Mouse (Mus musculus): ENCODE measurements at regions not wholly inside any gene's neighbourhood (a gene's known extent, or its start where the extent isn't known, plus 50 kb on each side); places are given as distances from the start of the nearest gene placed in this dataset.

DNA sequence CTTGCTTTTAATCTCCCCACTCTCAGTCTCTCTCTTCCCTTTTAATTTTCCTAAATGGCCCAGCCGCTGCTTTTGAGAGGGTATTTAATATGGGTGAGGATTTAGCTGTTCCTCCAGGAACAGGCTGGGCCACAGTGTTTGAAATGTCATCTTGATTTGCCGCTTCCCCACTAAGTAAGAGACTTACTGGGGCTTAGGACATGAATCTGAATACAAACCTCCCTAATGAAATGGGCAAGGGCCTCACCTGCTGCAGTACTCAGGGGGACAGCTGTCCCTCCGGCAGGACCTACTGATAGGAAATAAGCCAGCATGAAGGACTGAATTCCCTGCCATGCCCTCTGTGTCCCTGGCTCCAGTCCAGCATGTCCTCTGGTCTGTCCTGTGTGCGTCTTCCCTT, 50.6 kb upstream of the Prr23a1 start:
- DNase-seq (ENCODE audit: low read depth, low spot score): no peak

DNA sequence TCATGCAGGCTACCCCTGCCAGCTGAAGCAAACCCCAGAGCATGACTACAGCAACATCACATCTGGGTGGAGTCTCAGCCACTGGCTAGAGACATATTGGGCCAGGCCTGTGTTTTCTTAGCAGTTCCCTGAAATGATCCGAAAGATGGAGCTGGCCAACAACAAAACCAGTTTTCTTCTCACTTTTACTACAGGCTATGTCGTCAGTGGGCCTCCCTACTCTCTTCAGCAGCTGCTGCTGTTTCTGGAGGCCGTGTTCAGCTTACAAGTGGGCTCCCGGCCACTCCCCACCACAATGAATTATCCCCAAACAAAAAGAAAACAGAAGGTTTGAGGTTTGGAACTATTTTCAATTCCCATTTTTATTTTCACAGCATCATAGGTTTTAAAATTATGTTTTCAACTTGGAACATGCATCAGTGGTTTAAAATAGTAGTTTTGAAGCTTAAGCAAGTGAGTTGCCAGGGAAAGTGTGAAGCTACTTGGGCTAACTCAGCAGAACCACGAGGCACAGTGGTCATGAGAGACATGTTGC, 68.6 kb upstream of the Prr23a1 start:
- DNase-seq (ENCODE audit: low read depth, low spot score): peak; percentile 2

DNA sequence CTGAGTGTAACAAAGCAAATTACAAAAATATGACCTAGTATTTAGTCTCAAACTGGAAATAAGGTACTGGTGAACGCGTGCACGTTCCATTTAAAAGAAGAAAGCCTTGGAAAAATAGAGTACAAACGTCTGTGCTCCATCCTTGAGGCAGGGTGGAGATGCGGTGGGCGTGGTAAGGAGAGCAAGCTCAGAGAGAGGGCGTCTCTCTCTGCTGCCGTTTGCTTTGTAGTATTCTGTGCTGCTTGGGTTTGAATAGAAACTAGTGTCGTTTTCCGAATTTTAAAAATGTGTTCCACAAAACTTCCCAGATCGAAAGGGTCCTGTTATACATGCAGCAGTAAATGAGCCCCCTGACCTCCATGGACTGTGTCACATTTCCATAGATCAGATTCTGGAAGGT, 69.1 kb upstream of the Prr23a1 start:
- DNase-seq (ENCODE audit: low read depth, low spot score): no peak

DNA sequence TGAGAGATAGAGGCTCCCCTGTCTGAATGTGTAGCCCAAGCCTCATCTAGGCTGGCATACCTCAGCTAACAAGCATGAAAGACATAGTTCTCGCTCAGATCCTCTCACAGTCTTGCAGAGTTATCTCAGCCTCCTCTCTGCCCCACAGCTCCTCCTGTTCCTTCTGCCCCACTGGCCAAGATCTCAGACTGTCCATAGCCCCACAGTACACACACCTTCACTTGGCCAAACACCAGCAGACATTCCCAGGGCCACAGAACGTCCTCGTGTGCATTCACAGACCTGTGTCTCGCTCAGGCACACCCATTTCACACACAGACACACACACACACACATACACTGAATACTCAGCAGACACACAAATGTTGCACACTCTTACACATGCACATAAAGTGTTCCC, 87.5 kb upstream of the Prr23a1 start:
- DNase-seq (ENCODE audit: low read depth, low spot score): no peak

DNA sequence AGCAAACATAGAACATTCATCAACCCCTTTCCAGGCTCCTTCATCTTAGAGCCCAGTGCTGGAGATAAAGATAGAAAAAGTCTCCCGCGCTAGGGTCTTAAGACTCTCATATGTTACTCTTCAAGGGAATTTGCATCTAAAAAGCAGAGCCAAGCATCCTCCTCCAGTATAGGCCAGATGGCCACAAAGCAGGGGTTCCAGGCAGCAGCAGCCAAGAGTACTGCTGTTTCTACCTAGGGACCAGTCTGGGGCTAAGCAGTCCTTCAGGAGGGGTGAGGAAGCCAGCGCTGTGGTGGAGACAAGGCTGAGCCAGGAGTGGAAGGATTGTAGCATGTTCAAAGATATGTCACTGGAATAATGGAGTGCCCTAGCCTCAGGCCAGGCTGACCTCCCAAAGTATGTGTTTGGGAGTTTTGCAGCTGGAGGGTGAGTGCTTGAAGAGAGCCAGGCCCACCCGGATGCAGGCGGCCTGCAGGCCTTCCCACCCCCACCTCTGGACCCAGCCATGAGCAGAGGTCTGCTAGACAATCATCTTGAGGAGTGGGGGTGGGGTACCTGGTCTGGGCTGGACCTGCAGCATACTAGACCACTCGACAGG, 88.8 kb upstream of the Prr23a1 start:
- no peak for DNase-seq (ENCODE audit: low read depth, low spot score)

DNA sequence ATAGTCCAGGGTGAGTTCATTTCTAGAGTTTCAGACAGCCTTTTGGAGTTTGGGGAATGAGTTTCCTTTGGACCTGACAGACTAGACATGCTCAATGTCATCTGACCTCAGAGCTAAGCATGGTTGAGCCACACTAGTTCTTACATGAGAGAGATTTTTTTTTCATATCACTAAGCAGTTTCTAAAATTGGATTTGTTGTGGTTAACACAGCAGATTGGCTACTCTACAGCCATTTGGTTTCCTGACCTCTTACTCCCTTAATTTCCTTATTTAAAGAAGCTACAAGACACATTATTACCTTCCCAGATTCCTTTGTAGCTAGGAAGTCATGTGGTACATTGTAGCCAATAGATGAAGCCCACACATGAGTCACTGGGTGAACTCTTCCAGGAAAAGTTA, 98.5 kb upstream of the Prr23a1 start:
- no peak for DNase-seq (ENCODE audit: low read depth, low spot score)

DNA sequence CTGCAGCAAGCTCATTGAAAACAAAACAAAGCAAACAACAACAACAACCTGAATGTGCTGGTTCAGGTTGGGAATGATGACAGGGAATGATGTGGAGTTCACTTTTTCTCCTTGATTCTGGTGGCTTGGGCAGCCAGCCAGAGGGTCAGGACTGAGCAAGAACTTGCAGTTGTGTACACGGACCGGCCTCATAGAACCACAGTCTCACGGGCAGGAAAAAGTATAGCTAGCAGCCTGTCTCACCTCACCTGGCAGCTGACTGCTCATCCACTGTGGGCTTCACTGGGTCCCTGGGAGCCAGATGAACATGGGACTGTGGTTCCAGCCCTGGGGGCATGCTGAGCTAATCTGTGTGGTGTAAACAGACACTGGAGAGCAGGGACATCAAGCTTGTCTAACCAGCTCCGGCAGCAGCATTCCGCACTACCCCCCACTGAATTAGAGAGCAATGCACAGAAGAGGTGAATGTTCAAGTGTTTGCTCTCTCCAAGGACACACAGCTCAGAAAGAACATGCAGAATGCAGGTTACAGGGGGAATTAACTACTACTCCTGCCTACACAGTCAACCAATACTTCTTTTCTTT, 114.9 kb upstream of the Prr23a1 start:
- no peak for DNase-seq (ENCODE audit: low read depth, low spot score)

DNA sequence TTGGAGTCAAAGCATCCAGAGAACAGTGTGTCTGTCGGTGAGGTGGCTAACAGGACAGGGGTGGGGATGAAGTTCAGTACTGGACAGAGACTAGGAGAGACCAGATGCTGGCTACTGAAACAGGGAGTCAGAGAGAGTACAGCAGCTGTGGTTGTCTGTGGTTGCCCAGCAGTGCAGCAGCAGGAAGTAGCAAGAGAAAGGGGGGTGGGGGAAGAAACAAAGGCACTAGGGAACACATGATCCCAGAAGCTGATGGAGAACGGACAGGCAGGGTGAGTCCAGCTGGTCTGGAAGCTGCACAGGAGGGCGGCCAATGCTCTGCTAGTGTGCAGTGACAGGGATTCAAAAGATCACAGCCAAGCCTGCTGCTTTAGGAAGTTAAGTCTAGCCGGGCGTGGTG, 115.7 kb upstream of the Prr23a1 start:
- no peak for DNase-seq (ENCODE audit: low read depth, low spot score)

DNA sequence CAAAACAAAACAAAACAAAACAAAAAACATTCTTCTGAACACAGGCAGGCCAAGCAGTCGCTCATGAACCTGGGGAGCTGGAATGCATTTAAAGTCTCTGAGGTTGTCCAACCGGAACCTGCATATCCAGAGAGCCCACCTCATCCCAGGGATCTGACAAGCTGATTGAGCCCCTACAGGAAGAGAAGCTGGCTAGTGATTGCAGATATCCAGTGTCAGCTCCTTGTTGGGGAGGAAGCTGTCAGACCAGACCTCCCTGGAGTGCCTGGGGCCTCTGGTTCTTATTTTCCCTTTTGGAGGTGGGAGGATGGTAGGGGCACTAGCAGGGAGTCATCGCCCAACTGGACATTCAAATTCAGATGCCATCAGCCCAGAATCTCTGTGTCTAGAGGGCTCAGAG, 119.4 kb upstream of the Prr23a1 start:
- DNase-seq (ENCODE audit: low read depth, low spot score): no peak

DNA sequence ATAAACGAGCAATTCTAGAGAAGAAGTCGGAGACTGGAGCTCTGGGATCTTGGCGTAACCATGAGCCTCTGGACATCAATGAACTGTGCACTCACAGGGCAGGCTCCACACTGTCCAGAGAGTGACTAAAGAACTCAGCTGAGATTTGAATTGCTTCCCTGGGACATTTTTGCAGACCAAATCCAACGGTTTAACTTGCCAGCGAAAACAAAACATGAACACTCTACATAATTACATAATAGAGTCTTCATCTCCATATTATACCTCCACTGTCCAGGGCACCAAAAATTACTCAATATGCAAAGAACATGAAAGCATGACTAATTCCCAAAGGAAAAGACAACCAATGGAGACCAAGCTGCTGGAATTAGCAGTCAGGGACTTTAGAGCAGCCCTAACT, 119.9 kb upstream of the Mrps22 start:
- DNase-seq (ENCODE audit: low read depth, low spot score): peak; percentile 11

DNA sequence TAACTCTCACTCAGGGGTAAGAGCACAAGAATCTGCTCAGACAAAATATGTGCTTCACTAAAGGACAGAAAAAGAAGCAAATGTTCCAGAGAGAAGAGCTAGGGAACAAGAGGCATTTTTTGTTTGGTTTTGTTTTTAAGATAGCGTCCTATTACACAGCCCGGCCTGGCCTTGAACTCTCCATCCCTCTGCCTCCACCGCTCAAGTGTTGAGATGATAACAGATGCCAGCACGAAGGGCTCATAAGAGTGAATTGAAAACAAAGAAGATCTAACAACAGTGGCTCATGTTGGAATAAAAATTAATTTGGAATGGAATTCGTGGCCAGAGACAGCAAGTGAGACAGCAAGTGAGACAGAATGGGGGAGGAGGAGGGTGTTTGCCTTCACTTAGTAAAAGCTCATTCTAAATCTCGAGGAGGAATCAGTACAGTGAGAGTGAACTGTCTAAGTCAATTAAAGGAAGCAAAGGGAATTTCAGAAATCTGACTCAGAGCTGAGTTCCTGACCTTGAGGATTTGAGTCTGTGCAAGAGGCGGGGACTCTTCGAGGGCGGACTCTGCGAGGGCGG, 116.3 kb upstream of the Mrps22 start:
- no peak for DNase-seq (ENCODE audit: low read depth, low spot score)

DNA sequence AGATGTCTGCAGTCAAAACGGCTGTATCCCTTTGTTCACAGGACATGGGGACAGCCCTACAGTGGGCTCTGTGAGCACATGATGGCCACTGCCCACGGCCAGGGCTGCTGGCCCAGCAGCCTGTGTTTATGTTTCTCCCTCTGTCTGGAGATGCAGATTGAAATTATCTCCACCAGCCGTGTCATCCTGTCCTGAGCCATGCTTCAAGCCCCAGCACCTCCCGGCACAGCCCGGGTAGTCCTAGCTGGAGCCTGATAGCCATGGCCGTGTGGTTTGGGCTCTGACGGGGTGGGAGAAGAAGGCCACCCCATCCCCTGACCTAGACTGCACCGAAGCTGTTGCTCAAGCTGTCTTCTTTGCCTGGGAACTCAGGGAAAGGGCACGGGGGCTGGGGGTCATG, 113.2 kb upstream of the Mrps22 start:
- no peak for DNase-seq (ENCODE audit: low read depth, low spot score)

DNA sequence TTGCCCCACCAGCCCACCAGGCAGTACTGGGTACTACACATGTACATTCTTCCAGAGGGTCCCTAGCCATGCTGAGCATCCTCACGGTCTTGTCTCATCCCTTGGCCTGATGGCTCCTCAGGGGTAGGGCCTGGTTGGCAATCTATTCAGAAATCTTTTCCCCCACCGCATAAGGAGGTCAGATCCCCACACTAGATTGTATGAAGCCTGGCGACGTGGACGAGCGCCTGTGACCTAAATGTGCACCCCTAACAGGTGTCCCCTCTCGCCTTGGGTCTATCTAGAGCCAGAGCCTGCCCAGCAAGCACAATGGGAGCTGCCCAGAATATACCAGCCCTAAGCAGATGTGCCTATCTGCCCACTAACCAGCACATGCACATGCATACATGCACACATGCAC, 111.4 kb upstream of the Mrps22 start:
- DNase-seq (ENCODE audit: low read depth, low spot score): no peak

DNA sequence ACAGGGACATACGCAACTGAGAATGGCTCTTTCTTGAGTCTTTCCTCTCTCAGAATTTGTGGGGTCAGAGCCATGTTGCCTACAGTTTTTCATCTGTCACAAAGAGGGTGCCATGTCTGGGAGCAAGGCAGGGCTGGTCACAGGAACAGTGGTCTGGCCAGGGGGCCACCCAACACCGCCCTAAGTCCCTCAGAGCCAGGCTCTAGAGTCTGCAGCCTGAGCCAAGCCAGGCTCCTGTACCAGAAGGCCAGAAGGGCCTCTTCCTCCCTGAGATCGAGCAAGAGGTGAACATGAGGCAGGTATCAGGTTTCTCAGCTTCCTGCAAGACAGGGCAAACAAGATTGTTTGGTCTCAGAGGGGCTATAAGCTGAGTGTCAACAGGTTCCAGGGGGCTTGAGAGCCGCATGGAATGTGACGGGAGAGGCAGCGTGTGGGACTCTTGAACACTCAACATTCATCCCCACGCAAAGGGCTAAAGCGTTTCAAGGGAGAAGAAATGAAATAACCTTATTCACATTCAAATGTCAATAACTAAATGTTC, 110.6 kb upstream of the Mrps22 start:
- no peak for DNase-seq (ENCODE audit: low read depth, low spot score)

DNA sequence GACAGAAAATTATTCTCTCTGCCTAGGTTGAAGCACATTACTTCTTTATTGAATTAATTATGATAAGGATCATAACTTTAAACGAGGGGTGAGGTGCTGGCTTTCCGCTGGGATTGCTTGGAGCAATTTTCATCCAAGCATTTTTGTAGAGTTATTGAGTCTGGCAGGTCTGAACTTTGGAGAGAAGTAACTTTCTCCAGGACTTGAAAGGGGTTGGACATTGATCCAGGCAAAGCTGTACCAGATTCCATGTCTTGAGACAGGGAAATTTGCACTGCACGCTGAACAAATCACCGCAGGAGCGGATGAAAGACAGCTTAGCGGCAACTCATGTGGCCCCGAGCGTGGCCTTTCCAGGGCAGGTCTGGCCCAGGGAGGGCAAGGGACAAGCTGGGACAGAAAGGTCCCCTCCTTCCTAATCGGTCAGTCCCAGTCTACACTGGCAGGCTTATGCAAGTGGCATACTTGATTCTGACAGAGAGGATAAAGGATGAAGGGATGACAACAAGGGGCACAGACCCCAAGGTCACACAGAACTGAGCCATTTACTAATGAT, 108.8 kb upstream of the Mrps22 start:
- no peak for DNase-seq (ENCODE audit: low read depth, low spot score)

DNA sequence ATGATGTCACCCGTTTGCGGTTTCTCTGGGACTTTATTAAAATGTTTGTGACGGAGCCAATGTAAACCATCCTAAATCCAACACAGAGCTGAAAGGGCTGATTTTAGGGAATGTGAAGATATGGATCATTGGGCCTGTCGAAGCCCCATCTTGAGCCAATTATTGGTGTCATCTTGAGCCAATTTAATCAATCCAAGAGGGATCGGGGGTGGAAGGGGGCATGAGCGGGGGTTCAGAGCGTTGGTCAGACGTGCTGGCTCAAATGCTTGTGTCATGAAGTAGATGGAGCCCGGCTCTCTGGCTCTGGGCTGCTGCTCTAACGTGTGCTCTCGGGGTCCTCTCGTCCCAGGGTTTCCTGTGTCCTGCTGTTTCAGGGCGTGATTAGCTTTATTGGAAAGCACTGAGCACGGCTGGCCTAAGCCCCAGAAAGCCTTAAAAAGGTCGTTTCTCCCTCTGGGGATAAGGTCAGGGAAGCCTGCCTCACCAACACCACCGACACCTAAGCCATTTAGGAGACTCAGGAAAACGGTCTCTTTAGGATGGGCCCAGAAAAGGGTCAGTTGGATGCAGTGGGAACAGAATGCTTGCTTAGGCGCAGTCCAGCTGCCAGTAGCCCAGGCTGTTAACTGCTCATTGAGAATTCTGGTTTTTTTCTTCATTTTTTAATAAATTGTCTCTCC, 106.7 kb upstream of the Mrps22 start:
- no peak for DNase-seq (ENCODE audit: low read depth, low spot score)

DNA sequence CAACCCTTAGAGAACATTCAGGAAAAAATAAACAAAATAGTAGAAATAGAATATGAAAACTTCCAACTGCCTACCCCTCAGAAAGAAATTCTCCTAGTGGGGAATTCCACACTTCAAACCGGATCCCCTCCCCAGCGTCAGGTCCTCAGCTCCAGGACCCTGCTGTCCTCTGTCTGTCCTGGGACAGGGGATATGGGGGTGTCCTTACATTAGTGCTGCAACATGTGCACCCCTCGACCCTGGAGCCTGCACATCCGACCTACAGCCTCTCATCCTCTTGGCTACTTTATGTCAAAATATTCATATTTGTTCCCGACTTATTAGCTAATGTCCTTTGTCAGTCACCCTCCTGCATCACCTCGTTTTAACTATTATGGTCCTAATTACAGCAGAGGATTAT, 106.0 kb upstream of the Mrps22 start:
- no peak for DNase-seq (ENCODE audit: low read depth, low spot score)

DNA sequence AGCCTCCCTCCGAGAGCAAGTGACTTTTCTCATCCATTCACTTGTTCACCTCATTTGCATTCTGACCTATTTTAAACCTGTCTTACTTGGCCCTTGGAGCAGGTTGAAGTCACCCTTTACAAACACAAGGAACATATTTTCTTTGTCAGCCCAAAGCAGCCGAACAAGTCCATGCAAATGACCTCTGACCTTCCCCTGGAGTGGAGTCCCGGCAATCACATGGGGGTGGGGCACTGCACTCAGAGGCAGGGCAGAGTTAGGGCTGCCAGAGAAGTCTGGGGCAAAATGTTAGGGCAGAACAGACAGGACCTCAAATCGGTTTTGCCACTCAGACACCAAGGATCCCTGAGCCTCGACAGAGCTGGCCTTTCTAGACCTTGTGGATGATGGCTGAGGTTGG, 102.7 kb upstream of the Mrps22 start:
- DNase-seq (ENCODE audit: low read depth, low spot score): no peak

DNA sequence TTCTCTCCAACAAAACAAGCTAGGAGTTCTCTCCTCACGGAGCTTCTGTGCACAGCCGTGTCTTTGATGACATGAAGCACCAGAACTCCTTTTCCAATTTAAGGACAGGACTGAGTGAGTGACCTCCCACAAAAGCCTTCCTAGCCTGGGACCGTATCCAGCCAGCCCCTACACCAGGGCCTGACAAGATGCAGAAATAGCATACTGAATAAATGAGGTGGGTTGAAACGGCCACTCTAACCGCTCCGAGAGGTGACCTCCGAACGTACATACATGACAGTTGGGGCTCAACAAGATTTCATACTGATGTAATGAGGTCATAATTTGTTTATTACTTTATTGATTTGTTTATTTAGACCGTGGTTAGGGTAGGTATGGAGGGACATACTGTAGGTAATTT, 101.9 kb upstream of the Mrps22 start:
- DNase-seq (ENCODE audit: low read depth, low spot score): no peak

DNA sequence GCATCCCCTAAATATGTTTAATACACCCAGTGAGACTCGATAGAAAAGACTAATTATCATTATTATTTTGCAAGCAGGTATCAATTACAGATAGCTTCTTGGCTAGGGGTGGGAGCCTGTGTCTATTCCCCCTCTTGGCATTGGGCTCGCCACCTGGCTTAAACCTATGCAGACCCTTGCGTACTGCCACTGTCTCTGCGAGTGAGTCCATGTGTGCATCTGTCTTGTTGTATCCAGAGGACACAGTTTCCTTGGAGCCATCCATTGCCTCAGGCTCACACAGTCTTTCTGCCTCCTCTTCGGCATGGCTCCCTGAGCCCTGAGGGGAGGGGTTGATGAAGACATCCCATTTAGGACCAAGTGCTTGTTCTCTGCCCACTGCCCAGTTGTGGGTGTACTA, 99.1 kb upstream of the Mrps22 start:
- no peak for DNase-seq (ENCODE audit: low read depth, low spot score)

DNA sequence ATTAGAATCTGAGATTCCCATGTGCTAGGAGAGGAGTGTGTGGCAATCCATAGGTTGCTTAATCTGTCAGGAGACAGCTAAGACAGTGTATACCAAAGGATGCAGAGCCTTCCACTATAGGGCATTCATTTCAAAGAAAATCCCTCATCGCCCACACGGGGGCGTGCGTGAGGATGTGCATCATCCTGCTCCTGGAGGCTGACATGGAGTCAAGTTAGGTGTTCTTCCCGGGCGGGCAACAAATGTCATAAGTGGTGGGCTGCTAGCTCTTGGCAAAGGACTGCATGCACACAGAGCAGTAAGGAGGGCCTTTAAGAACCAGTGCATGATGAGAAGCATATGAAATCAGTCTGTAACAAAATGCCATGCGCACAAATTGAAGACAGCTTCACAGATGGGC, 95.7 kb upstream of the Mrps22 start:
- no peak for DNase-seq (ENCODE audit: low read depth, low spot score)

DNA sequence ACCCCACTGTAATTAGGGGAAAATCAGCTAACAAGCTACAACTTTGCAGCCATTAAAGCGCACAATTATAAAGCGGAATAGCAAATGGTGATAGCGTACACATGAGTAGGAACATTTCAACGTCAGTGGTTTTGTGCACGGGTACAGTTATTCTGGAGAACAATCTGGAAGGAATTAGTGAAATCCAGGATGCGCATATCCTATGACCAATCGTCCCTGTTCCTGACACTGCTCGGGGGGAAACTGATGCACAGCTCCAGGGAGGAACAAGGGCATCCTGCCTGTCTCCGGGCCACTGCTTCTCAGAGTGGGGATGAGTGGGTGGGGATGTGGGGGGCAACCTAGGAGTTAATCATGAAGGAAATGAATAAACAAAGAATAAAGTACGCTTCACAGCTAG, 93.6 kb upstream of the Mrps22 start:
- no peak for DNase-seq (ENCODE audit: low read depth, low spot score)
